Mouse (Mus musculus): ENCODE data around the gene Ttc12. TPM values are rescaled to one million over a fixed set of nuclear protein-coding genes. Genes with fewer than 3 reads are reported as not detected.

Gene Ttc12
- polyA plus RNA-seq, 1 experiment = 2.3 TPM

Other genes starting within 250 kb of the Ttc12 start
- not detected in 2 replicates for gene Gm4894, start 235.7 kb downstream of the Ttc12 start, polyA plus RNA-seq (2012; rRNA removed)
- 0.05 TPM in 1 of 2 replicates, not detected in the other for gene Drd2, start 145.6 kb downstream of the Ttc12 start, polyA plus RNA-seq (2012; rRNA removed)
- 0.15 and 0.22 TPM in 2 replicates for gene Ankk1, start 59.2 kb downstream of the Ttc12 start, polyA plus RNA-seq (2012; rRNA removed)